27 mouse cellular contexts compared by ENCODE assay signal in the genomic region with DNA sequence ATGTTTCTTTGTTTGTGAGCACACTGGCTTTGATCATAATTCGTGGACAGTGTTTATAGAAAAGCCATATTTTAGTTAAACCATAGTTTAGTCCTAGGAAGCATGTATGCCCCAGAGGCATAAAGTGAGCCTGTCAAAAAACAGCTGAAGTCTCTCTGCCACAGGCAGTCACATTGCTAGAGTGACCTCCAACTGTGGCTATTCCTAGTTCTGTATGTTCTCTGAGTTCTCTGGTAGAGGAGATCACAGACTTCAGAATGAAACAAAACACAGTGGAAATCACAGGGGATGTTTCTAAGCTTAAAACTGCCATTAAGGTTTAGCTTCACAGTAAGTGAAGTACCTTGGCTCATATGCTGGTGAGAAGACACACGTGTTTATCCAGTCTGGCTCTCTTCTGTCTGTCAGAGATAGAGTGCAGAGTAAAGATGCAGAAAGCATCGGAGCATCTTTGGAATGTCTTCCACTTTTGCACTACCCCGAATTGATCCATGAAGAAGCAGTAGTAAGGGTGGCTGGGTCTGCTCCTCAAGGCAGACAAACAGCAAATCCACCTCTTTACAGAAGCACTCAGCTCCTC.
DNase-seq lines count a peak whose midpoint lies in the region; ATAC-seq lines count a peak whose summit lies in the region.
"Had no signal": no experiment of that assay in that cellular context is flagged by ENCODE, and none has a peak within 500 bp of the region (broad histone marks: within the 10 kb centered on the region; RNA-seq: fewer than 3 reads in every experiment).

No protein-coding gene starts in this region.

- peaks cover 30% of the 10 kb centered on the region for H3K4me1 ChIP-seq in intestine, embryonic 14.5 days (replicated peaks; ENCODE audit: control insufficient read depth, insufficient read depth, low read length)
- peaks cover 43% of the 10 kb centered on the region for H3K4me1 ChIP-seq in intestine, embryonic 16.5 days (ENCODE audit: control insufficient read depth, insufficient read depth, low read length)
- peaks cover 42% of the 10 kb centered on the region for H3K4me1 ChIP-seq in lung, embryonic 15.5 days
- H3K4me1 ChIP-seq in hindbrain, embryonic 11.5 days (replicated peaks; ENCODE audit: control insufficient read depth, insufficient read depth, low read length), result peaks cover 2% of the 10 kb centered on the region

- H3K36me3 ChIP-seq in intestine, embryonic 14.5 days (ENCODE audit: control insufficient read depth, insufficient read depth, low read length), result no peaks in the 10 kb centered on the region
- H3K36me3 ChIP-seq in intestine, embryonic 16.5 days (ENCODE audit: control insufficient read depth, insufficient read depth, low read length), result no peaks in the 10 kb centered on the region
- H3K36me3 ChIP-seq in lung, embryonic 15.5 days, result no peaks in the 10 kb centered on the region
- no peaks in the 10 kb centered on the region for H3K36me3 ChIP-seq in hindbrain, embryonic 11.5 days (ENCODE audit: control insufficient read depth, insufficient read depth, low read length)
- H3K36me3 ChIP-seq: forebrain, embryonic 12.5 days; hindbrain, embryonic 13.5 days; limb, embryonic 10.5 days; limb, embryonic 15.5 days; liver, embryonic 13.5 days; midbrain, embryonic 12.5 days; neural tube, embryonic 13.5 days had no signal

- 52% methylated on average over 4 of the region's 4 CpGs for WGBS in intestine, embryonic 14.5 days
- 66% methylated on average over 4 of the region's 4 CpGs for WGBS in intestine, embryonic 16.5 days
- WGBS in lung, embryonic 15.5 days, result 37% methylated on average over 4 of the region's 4 CpGs
- WGBS in hindbrain, embryonic 11.5 days, result 85% methylated on average over 4 of the region's 4 CpGs

- no peak overlapping the region; the same call in 1 of the 2 replicates for H3K27ac ChIP-seq in intestine, embryonic 14.5 days (ENCODE audit: low read depth)
- H3K27ac ChIP-seq in intestine, embryonic 16.5 days (ENCODE audit: low read length), result no peak overlapping the region
- peak overlapping the region; percentile 79 for H3K27ac ChIP-seq in lung, embryonic 15.5 days
- H3K27ac ChIP-seq in hindbrain, embryonic 11.5 days (ENCODE audit: low read depth, low read length), result no peak overlapping the region
- H3K27ac ChIP-seq: forebrain, embryonic 12.5 days; hindbrain, embryonic 13.5 days; limb, embryonic 10.5 days; limb, embryonic 15.5 days; liver, embryonic 13.5 days; midbrain, embryonic 12.5 days; neural tube, embryonic 13.5 days had no signal

- no peaks in the 10 kb centered on the region for H3K9me3 ChIP-seq in intestine, embryonic 14.5 days (ENCODE audit: control insufficient read depth, low read length)
- H3K9me3 ChIP-seq in intestine, embryonic 16.5 days (ENCODE audit: control insufficient read depth, low read length), result no peaks in the 10 kb centered on the region
- no peaks in the 10 kb centered on the region for H3K9me3 ChIP-seq in lung, embryonic 15.5 days
- H3K9me3 ChIP-seq in hindbrain, embryonic 11.5 days (ENCODE audit: control insufficient read depth, low read length), result no peaks in the 10 kb centered on the region
- H3K9me3 ChIP-seq: forebrain, embryonic 12.5 days; hindbrain, embryonic 13.5 days; limb, embryonic 10.5 days; limb, embryonic 15.5 days; liver, embryonic 13.5 days; megakaryocyte, embryonic 14.5 days; midbrain, embryonic 12.5 days; neural tube, embryonic 13.5 days had no signal

- H3K9ac ChIP-seq in intestine, embryonic 14.5 days (ENCODE audit: low read length), result no peak overlapping the region
- H3K9ac ChIP-seq in intestine, embryonic 16.5 days (ENCODE audit: low read depth, low read length), result no peak overlapping the region
- H3K9ac ChIP-seq in lung, embryonic 15.5 days, result no peak overlapping the region
- H3K9ac ChIP-seq in hindbrain, embryonic 11.5 days (ENCODE audit: low read depth, low read length), result no peak overlapping the region
- H3K9ac ChIP-seq: forebrain, embryonic 12.5 days; forebrain, postnatal 0 days; hindbrain, embryonic 13.5 days; limb, embryonic 15.5 days; liver, embryonic 13.5 days; midbrain, embryonic 12.5 days; neural tube, embryonic 13.5 days had no signal

- no peak overlapping the region for H3K4me3 ChIP-seq in intestine, embryonic 14.5 days (ENCODE audit: low read depth, low read length)
- no peak overlapping the region for H3K4me3 ChIP-seq in intestine, embryonic 16.5 days (ENCODE audit: low read length)
- H3K4me3 ChIP-seq in lung, embryonic 15.5 days, result no peak overlapping the region
- H3K4me3 ChIP-seq in hindbrain, embryonic 11.5 days (ENCODE audit: low read depth, low read length), result no peak overlapping the region
- H3K4me3 ChIP-seq: forebrain, embryonic 12.5 days; hindbrain, embryonic 13.5 days; limb, embryonic 10.5 days; limb, embryonic 15.5 days; liver, embryonic 13.5 days; megakaryocyte, embryonic 14.5 days; midbrain, embryonic 12.5 days; neural tube, embryonic 13.5 days had no signal

- peak; percentile 15 for DNase-seq in intestine, embryonic 14.5 days (ENCODE audit: low spot score)
- DNase-seq in 3T3-L1 (ENCODE audit: low read depth, low spot score), result peak; percentile 25
- peak; percentile 36 for DNase-seq in lung, postnatal 25 days (ENCODE audit: low spot score)
- DNase-seq in adrenal gland, adult (ENCODE audit: inconsistent age in 2 of 2, low spot score in 1 of 2), result no peak
- DNase-seq in hindbrain, embryonic 11.5 days (ENCODE audit: low spot score), result no peak
- DNase-seq: adrenal gland, adult 2 months; adrenal gland, postnatal 36 days; cerebellum, adult 18-20 months; cerebellum, postnatal 10 days; forebrain, postnatal 0 days; gastrocnemius, postnatal 14 days; heart, postnatal 36 days; kidney, adult 2 months; kidney, postnatal 25 days; liver, embryonic 13.5 days; right cerebral cortex, postnatal 14 days; thymus, postnatal 4 days had no signal

- ATAC-seq in intestine, embryonic 14.5 days (replicated peaks; ENCODE audit: low FRiP score, low TSS enrichment, low read depth), result no peak
- ATAC-seq in intestine, embryonic 16.5 days, result no peak
- peak; percentile 88 for ATAC-seq in lung, embryonic 15.5 days (ENCODE audit: borderline replicate concordance, extremely low read depth, low FRiP score, low TSS enrichment)
- ATAC-seq in hindbrain, embryonic 11.5 days (ENCODE audit: low FRiP score), result no peak
- ATAC-seq: forebrain, postnatal 0 days had no signal

- H3K27me3 ChIP-seq in intestine, embryonic 14.5 days (replicated peaks; ENCODE audit: control insufficient read depth, insufficient read depth, low read length), result no peaks in the 10 kb centered on the region
- no peaks in the 10 kb centered on the region for H3K27me3 ChIP-seq in intestine, embryonic 16.5 days (replicated peaks; ENCODE audit: control insufficient read depth, insufficient read depth, low read length)
- no peaks in the 10 kb centered on the region for H3K27me3 ChIP-seq in lung, embryonic 15.5 days
- H3K27me3 ChIP-seq in hindbrain, embryonic 11.5 days (ENCODE audit: control insufficient read depth, insufficient read depth, low read length), result no peaks in the 10 kb centered on the region
- H3K27me3 ChIP-seq: forebrain, embryonic 12.5 days; hindbrain, embryonic 13.5 days; limb, embryonic 15.5 days; liver, embryonic 13.5 days; megakaryocyte, embryonic 14.5 days; midbrain, embryonic 12.5 days; neural tube, embryonic 13.5 days had no signal

- no peak overlapping the region for H3K4me2 ChIP-seq in intestine, embryonic 14.5 days (ENCODE audit: low read length)
- H3K4me2 ChIP-seq in intestine, embryonic 16.5 days (ENCODE audit: low read depth, low read length), result no peak overlapping the region
- H3K4me2 ChIP-seq in lung, embryonic 15.5 days, result no peak overlapping the region
- H3K4me2 ChIP-seq in hindbrain, embryonic 11.5 days (replicated peaks; ENCODE audit: low read depth, low read length), result no peak overlapping the region
- H3K4me2 ChIP-seq: forebrain, embryonic 12.5 days; heart, embryonic 11.5 days; hindbrain, embryonic 13.5 days; limb, embryonic 15.5 days; liver, embryonic 13.5 days; midbrain, embryonic 12.5 days; neural tube, embryonic 13.5 days had no signal

Comparison
In these comparisons a context has a peak if more than half of its experiments do, and no peak if none do; other contexts are left out.
1. DNase-seq: peak in intestine, embryonic 14.5 days (single experiment), 3T3-L1 (single experiment) and lung, postnatal 25 days (single experiment); none in adrenal gland, adult (0 of 2) and hindbrain, embryonic 11.5 days (single experiment).